Mouse (Mus musculus): ENCODE results near the gene Bpifb9b. TPM values are rescaled to one million over a fixed set of nuclear protein-coding genes. Genes with fewer than 3 reads are reported as not detected.
"Not testable (repeated sequence)": the region's sequence is repeated elsewhere in the genome, so short reads cannot be mapped to it uniquely, and the experiment has no call there.

The Bpifb9b gene
- not detected in 2 replicates for polyA plus RNA-seq (2012; rRNA removed)

DNA sequence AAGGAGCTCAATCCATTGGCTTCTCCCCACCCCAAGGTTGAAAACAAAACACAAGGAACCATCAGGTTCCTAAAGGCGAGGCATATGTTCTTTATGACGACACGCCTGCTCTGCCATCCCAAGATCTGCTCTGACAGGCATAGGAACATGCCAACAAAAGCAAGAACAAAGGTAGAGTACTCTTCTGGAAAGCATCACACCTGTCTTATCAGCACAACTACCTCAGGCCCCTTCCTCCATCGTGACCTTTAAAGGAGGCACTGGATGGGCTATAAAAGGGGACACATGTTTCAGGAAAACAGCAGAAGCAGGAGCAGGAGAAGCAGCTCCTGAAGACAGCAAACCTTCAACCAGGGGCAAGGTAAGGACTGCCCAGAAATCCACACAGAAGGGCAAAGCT lies at the start of gene Bpifb9b:
Gene Bpifb9b, plus strand, starts transcription at position 301 of the 400 bp plus-strand sequence.
- DNase-seq (ENCODE audit: low read depth), result not testable (repeated sequence)

DNA sequence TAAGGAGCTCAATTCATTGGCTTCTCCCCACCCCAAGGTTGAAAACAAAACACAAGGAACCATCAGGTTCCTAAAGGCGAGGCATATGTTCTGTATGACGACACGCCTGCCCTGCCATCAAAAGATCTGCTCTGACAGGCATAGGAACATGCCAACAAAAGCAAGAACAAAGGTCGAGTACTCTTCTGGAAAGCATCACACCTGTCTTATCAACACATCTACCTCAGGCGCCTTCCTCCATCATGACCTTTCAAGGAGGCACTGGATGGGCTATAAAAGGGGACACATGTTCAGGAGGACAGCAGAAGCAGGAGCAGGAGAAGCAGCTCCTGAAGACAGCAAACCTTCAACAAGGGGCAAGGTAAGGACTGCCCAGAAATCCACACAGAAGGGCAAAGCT lies 49.5 kb upstream of the Bpifb9b start, which contains the start of gene Bpifb9a:
Gene Bpifb9a, plus strand, starts transcription at position 301 of the 400 bp plus-strand sequence.
- not testable (repeated sequence) for DNase-seq (ENCODE audit: low read depth)

DNA sequence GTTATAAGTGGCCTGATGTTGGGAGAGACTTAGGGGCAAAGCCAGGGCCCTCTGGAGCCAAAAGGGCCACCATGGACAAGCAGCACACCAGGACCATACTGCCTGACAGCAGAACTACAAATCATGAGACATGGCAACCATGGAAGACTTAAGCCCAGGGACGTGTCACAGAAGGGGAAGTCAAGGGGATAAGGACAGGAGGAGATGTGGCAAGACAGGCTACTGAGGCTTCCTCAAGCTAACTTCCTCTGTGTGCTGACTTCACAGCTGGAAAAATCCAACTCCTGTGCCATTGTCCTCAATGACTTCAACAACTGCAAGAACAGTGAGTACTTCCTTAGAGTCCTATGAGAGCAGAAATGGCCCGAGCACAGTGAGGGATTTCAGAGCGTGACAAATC lies 42.6 kb upstream of the Bpifb9b start:
- DNase-seq (ENCODE audit: low read depth), result not testable (repeated sequence)

DNA sequence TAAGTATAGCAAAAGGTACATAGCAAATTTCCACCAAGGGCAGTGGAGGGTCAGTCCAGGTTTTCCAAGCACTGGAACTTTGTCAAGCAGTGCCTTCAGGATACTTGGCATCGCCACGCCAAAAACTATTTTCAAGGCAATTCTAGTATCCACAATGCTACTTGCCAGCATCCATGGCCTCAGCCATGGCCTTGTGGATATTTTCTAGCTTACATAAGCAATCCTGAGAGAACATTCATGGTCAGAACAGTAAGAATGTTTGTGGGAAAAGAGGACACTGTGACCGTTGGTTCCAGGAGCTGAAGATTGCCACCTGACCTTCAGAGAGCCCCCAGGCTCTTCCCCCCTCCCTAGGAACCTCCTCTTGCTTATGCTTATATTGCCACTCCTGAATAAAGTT lies 15.2 kb upstream of the Bpifb9b start:
- not testable (repeated sequence) for DNase-seq (ENCODE audit: low read depth)

DNA sequence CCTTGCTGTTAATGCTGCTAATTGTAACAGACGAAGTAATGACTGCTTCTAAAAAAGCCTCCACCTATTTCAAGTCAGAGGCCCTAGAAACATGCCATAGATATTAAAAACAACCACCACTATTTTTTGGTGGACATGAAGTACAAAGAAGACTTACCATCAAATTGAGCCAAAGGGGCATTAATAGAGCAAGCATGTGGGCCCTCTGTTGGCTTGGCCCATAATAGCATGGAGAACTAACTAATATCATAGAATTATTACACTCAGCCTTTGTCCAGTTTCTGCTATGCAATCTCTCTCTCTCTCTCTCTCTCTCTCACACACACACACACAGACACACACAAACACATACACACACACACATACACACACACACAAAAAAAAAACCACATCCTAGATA lies 14.2 kb upstream of the Bpifb9b start:
- no peak for DNase-seq (ENCODE audit: low read depth)

DNA sequence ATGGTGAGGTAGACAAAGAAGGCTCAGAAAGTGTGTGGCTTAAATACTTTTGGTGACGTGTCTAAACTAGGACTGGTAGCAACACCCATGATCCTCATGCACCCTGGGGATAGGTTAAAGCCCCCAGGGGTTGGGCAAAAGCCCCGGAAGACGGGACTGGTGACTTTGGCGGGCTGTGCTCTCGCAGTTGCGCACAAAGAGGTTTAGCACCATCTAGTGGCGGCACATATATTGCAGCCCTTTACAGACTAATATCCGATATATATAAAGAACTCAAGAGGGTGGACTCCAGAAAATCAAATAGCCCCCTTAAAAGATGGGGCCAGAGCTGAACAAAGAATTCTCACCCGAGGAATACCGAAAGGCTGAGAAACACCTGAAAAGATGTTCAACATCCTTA lies 12.3 kb upstream of the Bpifb9b start:
- not testable (repeated sequence) for DNase-seq (ENCODE audit: low read depth)

DNA sequence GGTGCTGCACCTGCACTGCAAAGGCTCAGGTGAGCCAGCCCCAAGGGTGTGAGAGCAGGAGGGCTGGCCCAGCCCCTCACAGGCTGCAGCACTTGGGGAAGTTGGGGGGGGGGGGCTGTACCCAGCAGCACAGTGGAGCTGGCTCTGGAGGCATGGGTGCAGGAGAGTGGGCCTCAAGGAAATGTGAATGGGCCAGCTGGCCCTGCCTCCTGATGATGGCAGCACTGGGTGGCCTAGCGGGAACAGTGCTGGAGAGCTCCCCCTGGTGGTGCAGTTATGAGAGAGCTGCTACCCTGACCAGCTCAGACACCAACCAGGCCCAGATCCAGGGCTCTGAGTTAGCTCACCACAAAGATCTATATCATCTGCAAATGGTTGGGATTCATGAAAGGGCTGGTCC lies 6.5 kb upstream of the Bpifb9b start:
- no peak for DNase-seq (ENCODE audit: low read depth)

DNA sequence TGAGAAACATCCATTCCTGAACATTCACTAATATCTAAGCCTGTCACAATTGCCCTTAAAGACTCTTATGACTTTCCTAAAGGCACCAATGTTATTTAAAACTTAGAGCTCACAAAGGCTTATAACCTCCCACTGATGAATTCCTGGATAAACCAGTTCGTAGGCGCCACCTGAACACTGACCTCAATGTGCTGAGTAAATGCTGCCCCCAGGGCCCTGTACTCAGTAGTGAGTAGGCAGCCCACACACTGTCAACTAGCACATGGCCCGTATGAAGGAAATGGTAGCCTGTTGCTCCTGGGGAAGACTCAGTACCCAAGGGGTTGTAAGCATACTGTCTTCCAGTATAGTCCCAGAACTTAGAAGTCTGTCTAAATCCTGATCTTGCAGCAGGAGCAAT lies 5.3 kb upstream of the Bpifb9b start:
- peak; percentile 81 for DNase-seq (ENCODE audit: low read depth)

DNA sequence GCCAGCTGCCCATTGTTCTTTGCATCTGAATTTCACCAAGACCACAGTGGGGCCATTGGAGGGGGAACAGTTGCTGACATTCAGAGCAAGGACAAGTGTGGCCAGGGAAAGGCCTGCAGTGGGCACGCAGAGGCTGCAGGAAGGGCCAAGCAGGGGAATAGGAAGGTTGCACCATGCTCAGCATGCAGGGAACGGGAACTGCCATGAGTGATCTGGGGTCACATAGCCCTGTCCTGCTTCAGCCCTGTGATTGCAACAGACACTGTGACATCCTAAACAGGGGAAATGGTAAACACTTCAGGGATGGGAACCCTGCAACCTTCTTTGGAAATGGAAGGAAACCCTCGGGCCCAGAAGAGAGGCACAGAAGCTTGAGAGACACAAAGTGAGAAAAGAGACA lies 2.4 kb upstream of the Bpifb9b start:
- DNase-seq (ENCODE audit: low read depth), result not testable (repeated sequence)

DNA sequence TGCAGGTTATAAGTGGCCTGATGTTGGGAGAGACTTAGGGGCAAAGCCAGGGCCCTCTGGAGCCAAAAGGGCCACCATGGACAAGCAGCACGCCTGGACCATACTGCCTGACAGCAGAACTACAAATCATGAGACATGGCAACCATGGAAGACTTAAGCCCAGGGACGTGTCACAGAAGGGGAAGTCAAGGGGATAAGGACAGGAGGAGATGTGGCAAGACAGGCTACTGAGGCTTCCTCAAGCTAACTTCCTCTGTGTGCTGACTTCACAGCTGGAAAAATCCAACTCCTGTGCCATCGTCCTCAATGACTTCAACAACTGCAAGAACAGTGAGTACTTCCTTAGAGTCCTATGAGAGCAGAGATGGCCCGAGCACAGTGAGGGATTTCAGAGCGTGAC lies 6.7 kb downstream of the Bpifb9b start:
- not testable (repeated sequence) for DNase-seq (ENCODE audit: low read depth)

DNA sequence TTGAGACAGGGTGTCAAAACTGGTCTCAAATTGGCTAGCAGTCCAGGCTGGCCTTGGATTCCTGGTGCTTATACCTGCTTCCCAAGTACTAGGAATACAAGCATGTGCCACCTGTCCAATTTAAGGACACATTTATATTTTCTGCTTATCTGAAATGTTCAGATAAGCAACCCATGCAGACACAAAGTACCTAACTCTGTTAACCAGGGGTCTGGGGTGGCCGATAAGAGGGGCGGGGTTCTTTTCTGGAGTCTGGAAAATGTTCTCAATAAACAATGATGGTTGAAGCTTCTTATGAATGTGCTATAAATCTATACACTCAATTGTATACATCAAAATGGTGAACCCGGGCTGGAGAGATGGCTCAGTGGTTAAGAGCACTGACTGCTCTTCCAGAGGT lies 19.8 kb downstream of the Bpifb9b start:
- DNase-seq (ENCODE audit: low read depth), result no peak

DNA sequence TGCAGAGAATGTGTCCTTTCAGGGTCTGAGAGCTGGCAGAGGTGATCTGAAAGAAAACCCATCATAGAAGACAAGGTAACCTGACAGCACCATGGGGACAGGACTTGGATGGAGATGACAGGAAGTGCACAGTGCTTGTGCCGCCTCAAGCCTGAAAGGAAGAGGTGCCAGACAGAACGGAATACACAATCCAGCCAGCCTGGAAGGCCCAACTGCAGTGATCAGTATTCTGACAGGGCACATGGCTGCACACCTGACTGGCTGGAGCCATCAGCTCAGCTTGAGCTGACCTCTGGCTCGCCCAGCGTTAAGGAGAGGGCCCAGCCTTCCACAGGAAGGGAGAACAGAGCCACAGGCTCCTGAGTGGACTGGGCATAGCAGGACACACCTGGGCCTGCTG lies 28.5 kb downstream of the Bpifb9b start:
- DNase-seq (ENCODE audit: low read depth), result no peak

DNA sequence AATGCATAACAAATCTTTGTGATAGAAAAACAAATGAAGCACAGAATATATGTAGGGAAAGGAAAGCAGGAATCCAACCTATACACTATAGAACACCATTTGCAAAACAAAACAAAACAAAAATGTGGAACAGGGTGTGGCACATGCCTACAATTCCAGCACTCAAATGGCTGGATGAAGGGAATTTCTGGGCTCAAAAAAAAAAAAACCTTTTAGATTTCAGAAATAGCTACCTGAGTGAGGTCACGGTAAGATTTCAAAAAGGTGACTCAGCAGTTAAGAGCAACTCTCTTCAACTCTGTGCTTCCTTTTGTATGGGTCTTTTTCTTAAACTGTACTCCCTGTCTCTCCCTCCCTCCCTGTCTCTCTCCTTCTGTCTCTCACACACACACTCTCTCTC lies 31.1 kb downstream of the Bpifb9b start:
- no peak for DNase-seq (ENCODE audit: low read depth)

DNA sequence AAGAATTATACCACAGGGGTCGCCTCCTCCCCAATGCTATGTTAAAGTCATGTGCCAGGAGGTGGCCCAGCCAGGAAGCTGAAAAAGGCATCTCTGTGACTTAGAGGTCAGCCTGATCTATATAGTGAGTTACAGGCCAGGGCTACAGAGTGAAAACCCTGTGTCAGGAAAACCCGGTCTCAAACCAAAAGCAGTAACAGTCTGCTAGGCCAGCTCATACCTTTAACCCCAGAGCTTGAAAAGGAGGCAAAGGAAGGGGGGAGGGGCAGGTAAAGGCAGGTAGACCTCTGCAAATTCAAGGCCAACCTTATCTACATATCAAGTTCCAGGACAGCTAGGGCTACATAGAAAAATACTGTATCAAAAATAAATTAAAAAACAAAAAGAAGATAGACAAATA lies 32.3 kb downstream of the Bpifb9b start:
- DNase-seq (ENCODE audit: low read depth), result no peak

DNA sequence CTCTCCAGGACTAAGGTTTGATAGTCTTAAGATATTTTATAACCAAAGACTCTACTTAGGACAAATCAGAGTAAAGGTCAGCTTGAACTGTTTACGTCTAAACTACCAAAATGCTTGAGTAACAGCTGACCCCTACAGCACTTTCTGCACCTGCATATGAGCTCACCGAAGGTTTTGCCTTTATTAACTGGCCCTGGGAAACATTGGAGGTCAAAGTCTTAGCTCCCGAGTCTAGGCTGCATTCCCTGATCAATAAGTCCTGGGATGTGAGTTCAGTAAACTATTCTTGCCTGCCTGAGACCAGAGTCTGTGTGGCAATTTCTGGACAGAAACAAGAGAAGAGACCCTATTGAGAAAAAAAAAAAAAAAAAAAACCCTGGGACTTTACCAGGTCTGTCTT lies 41.1 kb downstream of the Bpifb9b start:
- no peak for DNase-seq (ENCODE audit: low read depth)

DNA sequence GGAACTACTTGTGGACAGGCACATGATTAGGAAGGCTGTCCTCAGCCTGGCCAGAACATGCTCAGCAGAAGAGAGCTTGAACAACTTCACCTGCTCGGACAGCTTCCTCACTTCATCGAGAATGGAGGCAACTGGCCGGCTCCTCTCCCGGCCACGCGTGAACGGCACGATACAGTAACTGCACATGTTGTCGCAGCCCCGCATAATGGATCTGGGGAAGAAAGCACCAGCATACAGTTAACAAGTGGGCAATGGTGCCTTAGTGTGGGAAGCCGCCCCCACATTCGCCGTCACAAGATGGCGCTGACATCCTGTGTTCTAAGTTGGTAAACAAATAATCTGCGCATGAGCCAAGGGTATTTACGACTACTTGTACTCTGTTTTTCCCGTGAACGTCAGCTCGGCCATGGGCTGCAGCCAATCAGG lies 47.0 kb downstream of the Bpifb9b start:
- not testable (repeated sequence) for DNase-seq (ENCODE audit: low read depth)

DNA sequence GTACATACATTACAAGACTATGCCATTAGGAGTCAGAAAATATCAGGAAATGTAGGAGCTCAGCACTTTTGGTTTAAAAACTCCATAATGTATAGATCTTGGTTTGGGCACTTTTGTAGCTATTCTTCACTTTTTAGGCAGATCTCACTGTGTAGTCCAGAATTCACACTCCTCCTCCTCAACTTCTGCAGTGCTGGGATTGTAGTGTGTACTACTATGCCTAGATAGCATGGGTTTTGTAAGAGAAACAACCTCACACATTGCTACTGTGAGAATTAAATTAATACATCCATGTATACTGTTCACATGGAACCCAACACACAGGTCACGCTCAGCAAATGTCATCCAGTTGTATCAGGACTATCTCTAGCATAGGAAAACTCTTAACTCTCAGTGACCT lies 60.5 kb downstream of the Bpifb9b start:
- no peak for DNase-seq (ENCODE audit: low read depth)

Other genes with a start within 250 kb of the Bpifb9b start
- 1.3 and 1.5 TPM in 2 replicates for gene Bpifa3, start 176.9 kb upstream of the Bpifb9b start, polyA plus RNA-seq (2012; rRNA removed)
- gene Bpifa1, start 164.3 kb upstream of the Bpifb9b start, polyA plus RNA-seq (2012; rRNA removed), result not detected in 2 replicates
- gene Bpifa5, start 144.6 kb upstream of the Bpifb9b start, polyA plus RNA-seq (2012; rRNA removed), result not detected in 2 replicates
- gene Bpifb1, start 116.4 kb upstream of the Bpifb9b start, polyA plus RNA-seq (2012; rRNA removed), result not detected in 2 replicates
- gene Bpifb5, start 83.5 kb upstream of the Bpifb9b start, polyA plus RNA-seq (2012; rRNA removed), result 0.31 and 0.34 TPM in 2 replicates
- not detected in 2 replicates for gene Bpifb9a, start 49.4 kb upstream of the Bpifb9b start, polyA plus RNA-seq (2012; rRNA removed)
- gene Cdk5rap1, start 65.8 kb downstream of the Bpifb9b start, polyA plus RNA-seq (2012; rRNA removed), result 12.0 and 13.4 TPM in 2 replicates
- gene Snta1, start 100.9 kb downstream of the Bpifb9b start, polyA plus RNA-seq (2012; rRNA removed), result 40.8 and 51.8 TPM in 2 replicates
- gene Cbfa2t2, start 129.3 kb downstream of the Bpifb9b start, polyA plus RNA-seq (2012; rRNA removed), result 12.0 and 14.4 TPM in 2 replicates
- 1.9 and 5.3 TPM in 2 replicates for gene 1700003F12Rik, start 239.9 kb downstream of the Bpifb9b start, polyA plus RNA-seq (2012; rRNA removed)
- gene Actl10, start 244.5 kb downstream of the Bpifb9b start, polyA plus RNA-seq (2012; rRNA removed), result 0.18 and 0.30 TPM in 2 replicates